Comparison of ENCODE assay signal across 12 mouse cellular contexts in the genomic region with DNA sequence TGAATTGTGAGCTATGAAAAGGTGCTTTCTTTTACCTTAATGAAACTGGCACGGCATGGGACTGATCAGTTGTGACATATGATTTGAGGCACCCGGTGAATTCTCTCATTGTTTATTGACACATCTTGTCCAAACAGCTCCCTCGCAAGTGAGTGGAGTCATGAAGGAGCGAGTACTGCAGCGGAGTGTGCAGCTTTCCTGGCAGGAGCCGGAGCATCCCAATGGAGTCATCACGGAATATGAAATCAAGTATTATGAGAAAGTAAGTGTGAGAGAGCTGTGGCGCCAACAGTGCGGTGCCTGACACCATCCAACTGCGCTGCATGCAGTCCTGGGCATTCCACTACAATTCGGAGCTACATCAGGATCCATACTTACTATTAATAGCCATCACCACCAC.
DNase-seq lines count a peak whose midpoint lies in the region; ATAC-seq and TF ChIP-seq lines count a peak whose summit lies in the region.
"Had no signal": no experiment of that assay in that cellular context is flagged by ENCODE, and none has a peak within 500 bp of the region (broad histone marks: within the 10 kb centered on the region; RNA-seq: fewer than 3 reads in every experiment).

No protein-coding gene starts in this region.

- H3K9me3 ChIP-seq in forebrain, embryonic 14.5 days (replicated peaks; ENCODE audit: control insufficient read depth, low read length): no peaks in the 10 kb centered on the region
- no peaks in the 10 kb centered on the region for H3K9me3 ChIP-seq in hindbrain, embryonic 15.5 days

- peak in 1 of 2 experiments; percentile 15 for DNase-seq in left cerebral cortex, adult 2 months (ENCODE audit: extremely low spot score in 1 of 2, low spot score in 2 of 2)
- DNase-seq in left cerebral cortex, adult 9 months (ENCODE audit: low spot score in 2 of 2): no peak
- peak; percentile 74 for DNase-seq in forebrain, embryonic 14.5 days (ENCODE audit: low spot score)
- DNase-seq in heart, postnatal 25 days (ENCODE audit: low spot score): no peak
- DNase-seq in adrenal gland, postnatal 10 days: no peak

- peaks cover 5% of the 10 kb centered on the region for H3K4me1 ChIP-seq in forebrain, embryonic 14.5 days (ENCODE audit: control insufficient read depth, insufficient read depth, low read length)
- H3K4me1 ChIP-seq in hindbrain, embryonic 15.5 days (replicated peaks): peaks cover 12% of the 10 kb centered on the region
- H3K4me1 ChIP-seq in olfactory bulb, adult 2 months (ENCODE audit: control insufficient read depth, insufficient read depth, low read length): peaks cover 3% of the 10 kb centered on the region; the same call in 1 of the 2 replicates

- intact Hi-C loops in left cerebral cortex, adult 2 months (cut with DNase I): no loop called here
- intact Hi-C loops in heart, postnatal 25 days (cut with DNase I): no loop called here

- H3K36me3 ChIP-seq in forebrain, embryonic 14.5 days (ENCODE audit: control insufficient read depth, insufficient read depth, low read length): no peaks in the 10 kb centered on the region
- H3K36me3 ChIP-seq in hindbrain, embryonic 15.5 days: 0 out of 2 replicates have a peak, but pooled peaks cover 3% of the 10 kb centered on the region

- peak overlapping the region; percentile 45 for H3K4me2 ChIP-seq in forebrain, embryonic 14.5 days (ENCODE audit: low read length)
- H3K4me2 ChIP-seq in hindbrain, embryonic 15.5 days: peak overlapping the region; percentile 43
- H3K4me2 ChIP-seq: heart, embryonic 11.5 days had no signal

- no peaks in the 10 kb centered on the region for H3K27me3 ChIP-seq in forebrain, embryonic 14.5 days (replicated peaks; ENCODE audit: control insufficient read depth, insufficient read depth, low read length)
- no peaks in the 10 kb centered on the region for H3K27me3 ChIP-seq in hindbrain, embryonic 15.5 days
- H3K27me3 ChIP-seq: CH12.LX had no signal

- TF ChIP-seq CTCF in left cerebral cortex, adult 2 months (IDR thresholded peaks at IDR 0.05): no peak
- no peak for TF ChIP-seq CTCF in olfactory bulb, adult 2 months (IDR thresholded peaks at IDR 0.05; ENCODE audit: insufficient read depth, low read depth, low read length)

- H3K27ac ChIP-seq in left cerebral cortex, adult 2 months: no peak overlapping the region
- no peak overlapping the region for H3K27ac ChIP-seq in forebrain, embryonic 14.5 days (ENCODE audit: low read depth, low read length)
- 0 out of 2 replicates have a peak overlapping the region, but pooled peaks have one; percentile 4 for H3K27ac ChIP-seq in hindbrain, embryonic 15.5 days (replicated peaks)
- no peak overlapping the region for H3K27ac ChIP-seq in olfactory bulb, adult 2 months (ENCODE audit: insufficient read depth, low read depth, low read length)
- H3K27ac ChIP-seq: kidney, postnatal 0 days; liver, embryonic 14.5 days; stomach, postnatal 0 days had no signal

- peak; percentile 81 for ATAC-seq in forebrain, embryonic 14.5 days
- ATAC-seq in hindbrain, embryonic 15.5 days (ENCODE audit: low FRiP score, low read depth): peak; percentile 76

- WGBS in forebrain, embryonic 14.5 days: 8% methylated on average over 11 of the region's 11 CpGs
- 37% methylated on average over 11 of the region's 11 CpGs for WGBS in hindbrain, embryonic 15.5 days
- WGBS in olfactory bulb, adult 2 months: 53% methylated on average over 11 of the region's 11 CpGs

- no peak for TF ChIP-seq POLR2A in olfactory bulb, adult 2 months (IDR thresholded peaks at IDR 0.05; ENCODE audit: insufficient read depth, low read depth, low read length)

- no peak overlapping the region for H3K9ac ChIP-seq in forebrain, embryonic 14.5 days (ENCODE audit: low read length)
- H3K9ac ChIP-seq in hindbrain, embryonic 15.5 days: no peak overlapping the region
- H3K9ac ChIP-seq: liver, embryonic 14.5 days had no signal

- peak overlapping the region; percentile 22 for H3K4me3 ChIP-seq in left cerebral cortex, adult 2 months
- 0 out of 2 replicates have a peak overlapping the region, but pooled peaks have one; percentile 1 for H3K4me3 ChIP-seq in forebrain, embryonic 14.5 days (ENCODE audit: low read depth, low read length)
- H3K4me3 ChIP-seq in hindbrain, embryonic 15.5 days: no peak overlapping the region
- H3K4me3 ChIP-seq in olfactory bulb, adult 2 months (ENCODE audit: insufficient read depth, low read depth, low read length): peak overlapping the region; percentile 10; the same call in 1 of the 2 replicates
